Mouse (Mus musculus): ENCODE data around the gene Fzd4. TPM values are rescaled to one million over a fixed set of nuclear protein-coding genes. Genes with fewer than 3 reads are reported as not detected.

Gene Fzd4
- total and polyA plus RNA-seq, 2 experiments from 2014 or later: 2.1 to 4.7 TPM

GRCm38 (mm10) chr7:89407006-89407940 is 3.1 kb downstream of the Fzd4 start:
- H3K36me3 ChIP-seq (ENCODE audit: insufficient read depth, low read length): no peaks in the 10 kb centered on the region
- no peak for ATAC-seq
- no peak overlapping the region for H3K27ac ChIP-seq
- no peak overlapping the region for H3K4me3 ChIP-seq (ENCODE audit: low read length)
- no peak overlapping the region for H3K9ac ChIP-seq (replicated peaks; ENCODE audit: low read length)
- no peaks in the 10 kb centered on the region for H3K27me3 ChIP-seq (ENCODE audit: insufficient read depth, low read length)
- no peak overlapping the region for H3K4me2 ChIP-seq (ENCODE audit: low read depth, low read length)
- WGBS: 92% methylated on average over 24 of the region's 24 CpGs
- no peak for TF ChIP-seq CTCF (IDR thresholded peaks at IDR 0.05; ENCODE audit: low read depth)
- H3K4me1 ChIP-seq (ENCODE audit: insufficient read depth, low read length): no peaks in the 10 kb centered on the region
- H3K9me3 ChIP-seq (ENCODE audit: low read length): no peaks in the 10 kb centered on the region
- DNase-seq (ENCODE audit: low spot score): no peak

GRCm38 (mm10) chr7:89410294-89410693 is 6.1 kb downstream of the Fzd4 start:
- Histone ChIP-seq H3K9ac (replicated peaks; ENCODE audit: low read length) (no peak overlapping the region), H3K36me3 (ENCODE audit: insufficient read depth, low read length) (no peaks in the 10 kb centered on the region), H3K4me1 (ENCODE audit: insufficient read depth, low read length) (no peaks in the 10 kb centered on the region), H3K27me3 (ENCODE audit: insufficient read depth, low read length) (no peaks in the 10 kb centered on the region), H3K4me3 (ENCODE audit: low read length) (no peak overlapping the region), H3K9me3 (ENCODE audit: low read length) (no peaks in the 10 kb centered on the region), H3K27ac (no peak overlapping the region), H3K4me2 (ENCODE audit: low read depth, low read length) (no peak overlapping the region)
- no peak for DNase-seq (ENCODE audit: low spot score)
- 76% methylated on average over 4 of the region's 4 CpGs for WGBS
- no peak for ATAC-seq
- TF ChIP-seq CTCF (IDR thresholded peaks at IDR 0.05; ENCODE audit: low read depth): no peak

- no peak for ATAC-seq
These were observed 7.2 kb downstream of the Fzd4 start for GRCm38 (mm10) chr7:89411346-89411745.

GRCm38 (mm10) chr7:89412094-89412493 is 7.9 kb downstream of the Fzd4 start:
- Histone ChIP-seq H3K4me1 (ENCODE audit: insufficient read depth, low read length) (no peaks in the 10 kb centered on the region), H3K4me3 (ENCODE audit: low read length) (no peak overlapping the region), H3K27me3 (ENCODE audit: insufficient read depth, low read length) (no peaks in the 10 kb centered on the region), H3K9ac (replicated peaks; ENCODE audit: low read length) (no peak overlapping the region), H3K36me3 (ENCODE audit: insufficient read depth, low read length) (no peaks in the 10 kb centered on the region), H3K4me2 (ENCODE audit: low read depth, low read length) (no peak overlapping the region), H3K27ac (no peak overlapping the region), H3K9me3 (ENCODE audit: low read length) (no peaks in the 10 kb centered on the region)
- no peak for ATAC-seq
- WGBS: 84% methylated on average over 7 of the region's 7 CpGs
- no peak for DNase-seq (ENCODE audit: low spot score)
- TF ChIP-seq CTCF (IDR thresholded peaks at IDR 0.05; ENCODE audit: low read depth): no peak

More at GRCm38 (mm10) chr7:89411346-89411745, 7.2 kb downstream of the Fzd4 start:
- Histone ChIP-seq H3K9ac (replicated peaks; ENCODE audit: low read length) (no peak overlapping the region), H3K9me3 (ENCODE audit: low read length) (no peaks in the 10 kb centered on the region), H3K36me3 (ENCODE audit: insufficient read depth, low read length) (no peaks in the 10 kb centered on the region), H3K27ac (no peak overlapping the region), H3K4me3 (ENCODE audit: low read length) (no peak overlapping the region), H3K4me1 (ENCODE audit: insufficient read depth, low read length) (no peaks in the 10 kb centered on the region), H3K4me2 (ENCODE audit: low read depth, low read length) (no peak overlapping the region), H3K27me3 (ENCODE audit: insufficient read depth, low read length) (no peaks in the 10 kb centered on the region)
- DNase-seq (ENCODE audit: low spot score): no peak
- TF ChIP-seq CTCF (IDR thresholded peaks at IDR 0.05; ENCODE audit: low read depth): no peak
- WGBS: 90% methylated on average over 3 of the region's 3 CpGs

DNA sequence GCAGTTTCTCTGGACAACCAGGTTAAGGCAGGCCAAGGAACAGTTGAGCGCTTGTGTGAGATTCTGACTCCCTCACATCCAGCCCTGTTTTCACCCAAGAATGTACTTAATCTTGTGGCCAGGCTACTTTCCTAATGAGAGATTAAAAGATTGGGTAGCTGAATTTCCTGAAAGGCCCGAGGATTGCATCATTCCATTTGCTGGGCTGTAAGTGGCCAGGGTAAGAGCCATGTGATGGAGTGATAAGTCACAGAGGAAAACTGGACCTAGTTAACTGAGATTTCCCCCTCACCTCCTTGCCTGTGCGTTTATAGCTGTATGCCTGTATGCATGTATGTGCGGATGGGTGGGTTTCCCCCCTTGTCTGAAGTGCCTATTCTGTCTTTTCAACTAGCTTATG is 11.9 kb downstream of the Fzd4 start:
- 86% methylated on average over 4 of the region's 4 CpGs for WGBS
- ATAC-seq: no peak

DNA sequence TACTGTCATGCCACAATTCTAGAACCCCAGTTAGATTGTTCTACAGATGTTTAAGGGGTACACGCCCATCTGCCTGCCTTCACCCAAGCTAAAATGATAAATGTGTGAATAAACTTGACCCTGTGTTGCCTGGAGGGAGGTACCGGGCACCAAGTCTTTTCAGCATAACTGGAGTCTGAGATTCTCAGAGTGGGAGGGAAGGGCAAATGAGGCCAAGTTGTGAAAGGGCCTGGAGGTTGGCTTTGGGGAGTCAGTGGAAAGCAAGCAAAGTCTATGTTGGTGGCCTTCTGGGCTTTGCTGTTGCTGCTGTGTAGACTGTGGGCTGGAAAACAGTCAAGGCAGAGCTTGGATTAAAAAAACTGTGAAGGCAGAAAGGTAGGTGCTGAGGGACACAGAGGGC is 13.6 kb downstream of the Fzd4 start:
- Histone ChIP-seq H3K27me3 (ENCODE audit: insufficient read depth, low read length) (no peaks in the 10 kb centered on the region), H3K9ac (replicated peaks; ENCODE audit: low read length) (no peak overlapping the region), H3K9me3 (ENCODE audit: low read length) (no peaks in the 10 kb centered on the region), H3K4me3 (ENCODE audit: low read length) (no peak overlapping the region), H3K4me2 (ENCODE audit: low read depth, low read length) (no peak overlapping the region), H3K27ac (no peak overlapping the region), H3K4me1 (ENCODE audit: insufficient read depth, low read length) (no peaks in the 10 kb centered on the region), H3K36me3 (ENCODE audit: insufficient read depth, low read length) (no peaks in the 10 kb centered on the region)
- ATAC-seq: no peak
- TF ChIP-seq CTCF (IDR thresholded peaks at IDR 0.05; ENCODE audit: low read depth): no peak
- 76% methylated on average over 2 of the region's 2 CpGs for WGBS
- no peak for DNase-seq (ENCODE audit: low spot score)

More for the DNA sequence above, 11.9 kb downstream of the Fzd4 start:
- no peaks in the 10 kb centered on the region for H3K9me3 ChIP-seq (ENCODE audit: low read length)
- H3K27me3 ChIP-seq (ENCODE audit: insufficient read depth, low read length): no peaks in the 10 kb centered on the region
- no peak overlapping the region for H3K9ac ChIP-seq (replicated peaks; ENCODE audit: low read length)
- no peaks in the 10 kb centered on the region for H3K4me1 ChIP-seq (ENCODE audit: insufficient read depth, low read length)
- TF ChIP-seq CTCF (IDR thresholded peaks at IDR 0.05; ENCODE audit: low read depth): no peak
- no peak overlapping the region for H3K27ac ChIP-seq
- no peak overlapping the region for H3K4me3 ChIP-seq (ENCODE audit: low read length)
- H3K36me3 ChIP-seq (ENCODE audit: insufficient read depth, low read length): no peaks in the 10 kb centered on the region
- no peak for DNase-seq (ENCODE audit: low spot score)
- no peak overlapping the region for H3K4me2 ChIP-seq (ENCODE audit: low read depth, low read length)

DNA sequence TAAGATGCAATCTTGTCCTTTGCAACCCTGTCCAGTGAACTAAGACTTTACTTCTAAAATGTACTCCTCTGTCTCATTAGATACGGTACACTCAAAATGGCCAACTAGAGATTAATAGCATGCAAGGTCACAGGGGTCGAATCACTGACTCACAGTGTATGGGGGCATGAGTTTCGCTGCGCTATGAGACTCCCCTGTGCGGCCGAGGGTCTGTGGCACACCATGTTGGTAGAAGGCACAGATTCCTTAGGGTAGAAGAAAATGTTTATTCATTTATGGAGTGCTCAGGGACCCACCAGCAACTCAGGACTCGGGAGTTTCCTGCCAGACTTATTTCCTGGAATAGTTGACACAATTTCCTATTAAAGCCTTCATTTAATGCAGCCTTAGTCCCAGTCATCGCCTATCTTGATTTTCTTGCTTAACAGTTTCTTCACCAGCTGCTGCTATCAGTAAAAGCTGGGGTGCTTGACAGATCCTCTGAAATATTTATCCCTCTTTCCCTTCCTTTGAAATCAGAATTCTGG is 14.0 kb downstream of the Fzd4 start:
- no peaks in the 10 kb centered on the region for H3K27me3 ChIP-seq (ENCODE audit: insufficient read depth, low read length)
- no peak for TF ChIP-seq CTCF (IDR thresholded peaks at IDR 0.05; ENCODE audit: low read depth)
- H3K4me1 ChIP-seq (ENCODE audit: insufficient read depth, low read length): no peaks in the 10 kb centered on the region
- no peak overlapping the region for H3K4me3 ChIP-seq (ENCODE audit: low read length)
- H3K36me3 ChIP-seq (ENCODE audit: insufficient read depth, low read length): no peaks in the 10 kb centered on the region
- H3K27ac ChIP-seq: no peak overlapping the region
- H3K9ac ChIP-seq (replicated peaks; ENCODE audit: low read length): no peak overlapping the region
- no peaks in the 10 kb centered on the region for H3K9me3 ChIP-seq (ENCODE audit: low read length)
- no peak overlapping the region for H3K4me2 ChIP-seq (ENCODE audit: low read depth, low read length)
- ATAC-seq: no peak
- no peak for DNase-seq (ENCODE audit: low spot score)
- 67% methylated on average over 8 of the region's 8 CpGs for WGBS

Measured in hindbrain, postnatal 0 days (tissue).